Mouse (Mus musculus): ENCODE data around the gene Notch3.

GRCm38 (mm10) chr17:32189850-32190249 lies 23.2 kb upstream of the Notch3 start:
- TF ChIP-seq CTCF (IDR thresholded peaks at IDR 0.05; ENCODE audit: borderline replicate concordance, extremely low read depth, insufficient read depth, insufficient read length) (no peak), POLR2A (IDR thresholded peaks at IDR 0.05; ENCODE audit: borderline replicate concordance, extremely low read depth, insufficient read depth, insufficient read length, poor library complexity, severe bottlenecking) (no peak)
